Mouse (Mus musculus): ENCODE results near the gene Plekhh2. TPM values are rescaled to one million over a fixed set of nuclear protein-coding genes. Genes with fewer than 3 reads are reported as not detected.

Plekhh2 gene
- polyA plus RNA-seq, 1 experiment from 2014 or later: 0.31 TPM

DNA sequence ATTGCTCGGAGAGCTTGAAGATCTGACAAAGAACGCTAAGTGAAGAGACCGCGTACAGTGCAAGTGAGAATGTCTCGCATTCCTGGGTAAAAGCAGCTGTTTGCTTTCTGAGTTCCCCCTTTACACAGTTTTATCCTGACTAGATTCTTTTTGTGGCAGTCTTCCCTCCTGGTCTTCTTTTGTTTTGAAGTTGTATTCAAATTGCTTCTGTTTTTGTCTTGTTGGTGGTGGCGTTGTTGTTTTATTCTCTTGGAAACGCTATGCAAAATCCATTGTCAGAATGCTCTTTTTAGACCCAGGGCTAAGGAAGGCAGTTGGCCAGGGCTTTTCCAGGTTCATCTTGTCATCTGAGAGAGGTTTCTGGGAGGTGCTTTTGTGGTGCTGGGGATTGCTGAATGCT, 84.8 kb downstream of the Plekhh2 start:
- no peak for DNase-seq
- Histone ChIP-seq H3K9ac (replicated peaks) (no peak overlapping the region), H3K9me3 (ENCODE audit: low read length) (no peaks in the 10 kb centered on the region), H3K4me1 (ENCODE audit: insufficient read depth) (peaks cover 4% of the 10 kb centered on the region), H3K27ac (ENCODE audit: low read depth) (no peak overlapping the region), H3K36me3 (replicated peaks; ENCODE audit: insufficient read depth, low read length) (no peaks in the 10 kb centered on the region), H3K4me3 (ENCODE audit: low read depth, low read length) (no peak overlapping the region), H3K27me3 (ENCODE audit: insufficient read depth, low read length) (no peaks in the 10 kb centered on the region), H3K4me2 (ENCODE audit: low read depth, low read length) (no peak overlapping the region)
- TF ChIP-seq CTCF (IDR thresholded peaks at IDR 0.05; ENCODE audit: low read depth) (no peak), EP300 (IDR thresholded peaks at IDR 0.05; ENCODE audit: low read depth) (no peak)
- 76% methylated on average over 7 of the region's 7 CpGs for WGBS (ENCODE audit: insufficient replicate concordance)
- ATAC-seq: no peak

GRCm38 (mm10) chr17:84597859-84598258, 86.2 kb downstream of the Plekhh2 start:
- Histone ChIP-seq H3K9ac (replicated peaks) (no peak overlapping the region), H3K27ac (ENCODE audit: low read depth) (no peak overlapping the region), H3K9me3 (ENCODE audit: low read length) (no peaks in the 10 kb centered on the region), H3K36me3 (replicated peaks; ENCODE audit: insufficient read depth, low read length) (no peaks in the 10 kb centered on the region), H3K4me2 (ENCODE audit: low read depth, low read length) (no peak overlapping the region), H3K4me1 (ENCODE audit: insufficient read depth) (peaks cover 4% of the 10 kb centered on the region), H3K4me3 (ENCODE audit: low read depth, low read length) (no peak overlapping the region), H3K27me3 (ENCODE audit: insufficient read depth, low read length) (no peaks in the 10 kb centered on the region)
- ATAC-seq (no peak), DNase-seq (no peak)
- TF ChIP-seq EP300 (IDR thresholded peaks at IDR 0.05; ENCODE audit: low read depth) (no peak), CTCF (IDR thresholded peaks at IDR 0.05; ENCODE audit: low read depth) (no peak)
- 79% methylated on average over 12 of the region's 12 CpGs for WGBS (ENCODE audit: insufficient replicate concordance)

GRCm38 (mm10) chr17:84598928-84599327, 87.2 kb downstream of the Plekhh2 start:
- Histone ChIP-seq H3K36me3 (replicated peaks; ENCODE audit: insufficient read depth, low read length) (no peaks in the 10 kb centered on the region), H3K4me2 (ENCODE audit: low read depth, low read length) (no peak overlapping the region), H3K9ac (replicated peaks) (no peak overlapping the region), H3K4me3 (ENCODE audit: low read depth, low read length) (no peak overlapping the region), H3K9me3 (ENCODE audit: low read length) (no peaks in the 10 kb centered on the region), H3K4me1 (ENCODE audit: insufficient read depth) (peaks cover 4% of the 10 kb centered on the region), H3K27me3 (ENCODE audit: insufficient read depth, low read length) (no peaks in the 10 kb centered on the region), H3K27ac (ENCODE audit: low read depth) (no peak overlapping the region)
- TF ChIP-seq CTCF (IDR thresholded peaks at IDR 0.05; ENCODE audit: low read depth) (no peak), EP300 (IDR thresholded peaks at IDR 0.05; ENCODE audit: low read depth) (no peak)
- 82% methylated on average over 7 of the region's 7 CpGs for WGBS (ENCODE audit: insufficient replicate concordance)
- no peak for DNase-seq
- ATAC-seq: no peak

GRCm38 (mm10) chr17:84600051-84600983, 88.6 kb downstream of the Plekhh2 start:
- Histone ChIP-seq H3K27me3 (ENCODE audit: insufficient read depth, low read length) (no peaks in the 10 kb centered on the region), H3K9ac (replicated peaks) (no peak overlapping the region), H3K36me3 (replicated peaks; ENCODE audit: insufficient read depth, low read length) (no peaks in the 10 kb centered on the region), H3K4me3 (ENCODE audit: low read depth, low read length) (no peak overlapping the region), H3K27ac (ENCODE audit: low read depth) (no peak overlapping the region), H3K4me1 (ENCODE audit: insufficient read depth) (peaks cover 4% of the 10 kb centered on the region), H3K9me3 (ENCODE audit: low read length) (no peaks in the 10 kb centered on the region), H3K4me2 (ENCODE audit: low read depth, low read length) (no peak overlapping the region)
- no peak for DNase-seq
- 60% methylated on average over 9 of the region's 9 CpGs for WGBS (ENCODE audit: insufficient replicate concordance)
- ATAC-seq: no peak
- no peak for TF ChIP-seq EP300 (IDR thresholded peaks at IDR 0.05; ENCODE audit: low read depth)
- no peak for TF ChIP-seq CTCF (IDR thresholded peaks at IDR 0.05; ENCODE audit: low read depth)

GRCm38 (mm10) chr17:84601805-84602204, 90.1 kb downstream of the Plekhh2 start:
- ATAC-seq: no peak
- Histone ChIP-seq H3K9me3 (ENCODE audit: low read length) (no peaks in the 10 kb centered on the region), H3K27me3 (ENCODE audit: insufficient read depth, low read length) (no peaks in the 10 kb centered on the region), H3K4me1 (ENCODE audit: insufficient read depth) (peaks cover 4% of the 10 kb centered on the region), H3K9ac (replicated peaks) (no peak overlapping the region), H3K4me2 (ENCODE audit: low read depth, low read length) (no peak overlapping the region), H3K4me3 (ENCODE audit: low read depth, low read length) (no peak overlapping the region), H3K36me3 (replicated peaks; ENCODE audit: insufficient read depth, low read length) (no peaks in the 10 kb centered on the region), H3K27ac (ENCODE audit: low read depth) (no peak overlapping the region)
- no peak for TF ChIP-seq EP300 (IDR thresholded peaks at IDR 0.05; ENCODE audit: low read depth)
- no peak for TF ChIP-seq CTCF (IDR thresholded peaks at IDR 0.05; ENCODE audit: low read depth)
- WGBS (ENCODE audit: insufficient replicate concordance): 77% methylated on average over 5 of the region's 5 CpGs
- no peak for DNase-seq

- H3K27ac ChIP-seq (ENCODE audit: low read depth): no peak overlapping the region
These were observed 91.5 kb downstream of the Plekhh2 start for GRCm38 (mm10) chr17:84603202-84603627.

More at GRCm38 (mm10) chr17:84603202-84603627, 91.5 kb downstream of the Plekhh2 start:
- no peak overlapping the region for H3K9ac ChIP-seq (replicated peaks)
- no peaks in the 10 kb centered on the region for H3K27me3 ChIP-seq (ENCODE audit: insufficient read depth, low read length)
- H3K4me3 ChIP-seq (ENCODE audit: low read depth, low read length): no peak overlapping the region
- H3K4me2 ChIP-seq (ENCODE audit: low read depth, low read length): no peak overlapping the region
- no peak for ATAC-seq
- peaks cover 4% of the 10 kb centered on the region for H3K4me1 ChIP-seq (ENCODE audit: insufficient read depth)
- H3K36me3 ChIP-seq (replicated peaks; ENCODE audit: insufficient read depth, low read length): no peaks in the 10 kb centered on the region
- DNase-seq: no peak
- 51% methylated on average over 9 of the region's 9 CpGs for WGBS (ENCODE audit: insufficient replicate concordance)
- no peaks in the 10 kb centered on the region for H3K9me3 ChIP-seq (ENCODE audit: low read length)
- TF ChIP-seq CTCF (IDR thresholded peaks at IDR 0.05; ENCODE audit: low read depth): no peak
- TF ChIP-seq EP300 (IDR thresholded peaks at IDR 0.05; ENCODE audit: low read depth): no peak
